Mouse (Mus musculus) liver, adult (tissue): Measurements from ENCODE around the gene Kif21a.

ENCODE experiments used
- GATA4 ChIP-seq: IDR thresholded peaks from 2 replicates; pipeline ENCODE4 v1.6.1; 2014; ENCODE audit warnings: mild to moderate bottlenecking, low read length; ENCODE audit not compliant: insufficient replicate concordance

Gene Kif21a

DNA sequence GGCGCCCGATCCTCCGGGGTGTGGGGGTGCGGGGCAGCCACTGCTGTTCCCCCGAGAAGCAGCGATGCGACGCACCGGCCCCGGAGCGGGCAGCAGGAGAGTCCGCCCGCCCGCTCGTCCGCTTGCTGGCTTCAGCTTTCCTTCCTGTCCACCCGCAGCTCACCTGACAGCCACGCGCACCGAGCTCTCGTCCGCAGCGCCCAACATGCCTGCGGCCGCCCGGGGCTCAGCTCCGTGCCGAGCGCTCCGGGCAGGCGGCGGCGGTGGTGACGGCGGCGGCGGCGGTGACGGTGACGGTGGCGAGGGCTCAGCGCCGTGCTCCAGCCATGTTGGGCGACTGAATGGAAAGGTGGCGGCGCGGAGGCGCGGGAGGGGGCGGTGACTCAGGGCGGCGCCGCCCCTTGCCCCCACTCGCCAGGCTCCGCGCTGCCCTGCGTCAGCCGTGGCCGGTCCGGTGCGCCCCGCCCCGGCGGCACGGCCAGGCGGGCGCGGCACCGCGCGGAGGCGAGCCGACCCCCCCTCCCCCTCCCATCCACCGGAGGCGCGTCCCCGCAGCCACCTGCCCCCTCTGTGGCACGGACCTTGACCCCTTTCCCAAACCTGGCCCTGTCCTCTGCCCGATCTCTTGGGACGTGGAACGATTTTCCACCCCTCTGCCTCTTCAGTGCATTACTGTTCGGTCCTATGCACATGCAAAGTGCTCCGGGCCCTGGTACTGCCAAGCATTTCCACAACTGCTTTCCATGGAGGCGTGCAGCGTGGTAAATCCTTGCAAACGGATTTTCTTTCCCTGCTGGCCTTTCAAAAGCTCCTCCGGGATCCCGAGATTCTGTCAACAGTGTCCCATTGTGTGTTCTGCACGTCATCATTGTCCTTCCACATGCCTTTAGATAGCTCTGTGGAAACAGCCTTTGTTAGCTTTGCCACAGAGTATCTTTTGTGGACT, at the start of gene Kif21a:
TSS of gene Kif21a (minus strand) at position 453 of the 946 bp plus-strand sequence.
- no peak for TF ChIP-seq GATA4

DNA sequence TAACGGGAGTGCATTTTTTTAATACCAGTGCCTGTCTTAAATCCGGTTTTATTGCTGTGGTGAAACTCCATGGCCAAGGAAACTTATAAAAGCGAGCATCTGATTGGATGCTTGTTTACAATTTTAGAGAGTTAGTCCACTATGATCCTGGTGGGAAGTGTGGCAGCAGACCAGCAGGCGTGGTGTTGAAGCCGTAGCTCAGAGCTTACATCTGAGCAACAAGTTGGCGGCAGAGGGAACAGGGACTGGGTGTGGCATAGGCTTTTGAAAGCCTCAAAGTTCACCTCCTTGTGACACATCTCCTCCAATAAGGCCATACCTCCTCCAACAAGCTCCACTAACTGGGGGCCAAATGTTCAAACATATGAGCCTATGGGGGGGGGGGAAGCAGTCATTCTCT, 46.9 kb upstream of the Kif21a start:
- no peak for TF ChIP-seq GATA4

DNA sequence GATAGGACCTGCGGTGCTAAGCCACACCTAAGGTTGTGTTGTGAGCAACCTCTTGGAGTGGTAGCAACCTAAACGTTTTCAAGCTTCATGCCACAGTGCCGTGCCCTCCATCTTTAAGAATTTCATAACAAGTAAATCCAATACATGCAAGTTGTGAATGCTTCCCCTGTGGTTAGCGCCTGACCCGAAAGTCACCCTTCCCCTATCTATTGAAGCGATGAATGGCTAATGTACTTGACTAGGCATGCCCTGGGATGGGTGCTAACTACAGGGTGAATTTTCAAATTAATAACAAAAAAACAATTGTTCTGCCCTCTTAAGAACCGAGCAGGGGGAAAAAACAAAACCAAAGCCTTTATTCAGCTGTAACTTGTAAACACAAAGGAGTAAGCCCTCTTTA, 39.7 kb upstream of the Kif21a start:
- no peak for TF ChIP-seq GATA4

DNA sequence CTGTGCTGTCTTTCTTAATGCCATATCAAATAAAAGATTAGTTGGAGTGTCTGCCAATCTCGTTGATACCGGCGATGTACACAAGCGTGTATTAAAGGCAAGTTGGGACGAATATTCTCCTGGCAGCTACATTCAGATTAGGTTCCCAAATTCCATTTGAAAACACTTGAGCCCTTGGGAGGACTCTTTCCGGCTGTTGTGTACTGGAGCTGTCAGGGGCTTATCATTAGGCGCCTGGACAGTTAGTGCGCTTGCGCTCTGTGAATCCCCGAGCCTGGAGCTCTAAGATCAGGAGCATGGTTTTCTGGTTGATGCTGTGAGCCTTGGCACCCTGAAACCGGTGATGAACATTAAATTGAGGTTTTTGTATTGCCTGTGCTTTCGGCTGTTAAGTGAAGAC, 38.3 kb upstream of the Kif21a start:
- TF ChIP-seq GATA4, result no peak

DNA sequence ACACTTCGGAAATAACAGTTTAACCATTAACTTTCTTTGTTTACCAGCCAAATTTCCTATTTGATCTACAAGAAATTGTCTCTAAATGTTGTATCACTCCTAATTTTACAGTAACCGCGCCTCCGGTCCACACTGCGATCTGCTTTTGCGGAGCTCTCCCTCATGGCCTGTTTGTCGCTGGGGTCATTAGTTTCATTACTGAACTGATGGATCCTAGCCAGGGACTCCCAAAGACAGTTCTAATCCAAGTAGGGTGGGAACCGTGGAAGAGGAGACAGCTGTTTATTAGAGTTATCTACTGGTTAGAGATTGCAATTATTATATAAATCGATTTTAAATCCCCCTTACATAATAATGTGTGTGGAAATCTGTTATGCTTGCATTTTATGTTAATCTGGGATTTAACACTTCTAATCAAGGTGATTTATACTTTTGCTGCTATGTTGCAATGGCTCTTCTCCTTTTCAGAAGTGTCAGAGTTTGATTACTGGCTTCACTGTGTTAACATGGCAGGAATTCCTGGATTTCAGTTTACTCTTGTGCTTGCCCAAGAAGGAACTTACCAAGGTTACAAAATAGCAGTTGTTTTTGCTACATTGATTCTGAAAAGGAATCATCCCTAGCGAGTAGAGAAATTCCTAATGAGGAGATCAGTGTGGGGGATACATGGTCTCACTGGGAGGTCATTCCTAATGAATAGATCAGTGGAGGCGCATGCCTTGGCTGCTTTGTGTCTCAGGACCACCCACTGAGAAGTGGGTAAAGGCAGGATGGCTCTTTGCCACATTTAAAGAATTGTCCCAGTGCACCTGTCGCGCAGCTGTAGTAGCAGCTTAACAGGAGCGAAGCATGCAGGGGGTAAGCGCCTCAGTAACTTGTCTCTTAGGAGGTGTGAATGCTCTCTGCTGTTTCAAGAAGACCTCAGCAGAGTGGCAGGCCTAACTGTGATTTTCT, 28.0 kb upstream of the Kif21a start:
- TF ChIP-seq GATA4, result no peak

DNA sequence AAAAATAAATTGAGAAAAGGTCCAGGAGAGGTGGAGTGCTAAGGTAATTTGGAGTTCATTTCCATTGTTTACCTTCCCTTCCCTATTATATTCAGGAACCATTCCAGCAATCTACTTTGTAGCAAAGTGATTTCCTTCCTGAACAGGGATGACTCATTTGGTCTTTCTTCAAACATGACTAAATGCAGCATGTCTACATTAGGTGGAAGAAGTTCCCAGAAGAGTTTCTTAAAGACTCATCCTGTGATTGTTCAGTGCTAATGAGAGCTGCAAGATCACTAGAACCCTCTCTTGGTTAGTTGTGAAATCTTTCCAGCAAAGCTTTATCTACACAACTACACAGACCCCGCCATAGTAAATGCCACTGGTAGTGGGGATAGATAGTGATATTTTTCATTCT, 22.7 kb upstream of the Kif21a start:
- no peak for TF ChIP-seq GATA4

DNA sequence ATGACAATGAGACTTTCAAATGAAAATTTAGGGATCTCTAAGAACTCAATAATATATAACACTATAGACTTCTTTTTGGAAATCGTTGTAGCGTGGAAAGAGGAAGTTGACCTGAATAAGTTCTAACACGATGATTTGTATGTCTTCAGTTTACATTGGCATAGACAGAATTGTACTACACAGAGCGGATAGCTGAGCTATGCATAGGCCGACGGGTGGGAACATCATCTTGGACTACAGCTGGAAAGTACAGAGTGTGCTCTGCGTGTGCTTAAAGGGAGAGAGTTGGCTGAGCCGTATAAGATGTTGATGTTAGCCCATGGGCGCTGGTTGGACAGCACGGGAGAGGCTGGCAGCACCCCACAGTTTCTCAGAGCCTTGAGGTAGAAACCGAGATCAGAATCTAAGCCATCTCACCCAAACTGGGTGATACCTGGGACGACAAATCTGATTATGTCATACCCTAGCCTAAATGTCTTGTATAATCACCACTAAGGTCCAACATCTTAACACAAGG, 14.6 kb upstream of the Kif21a start:
- no peak for TF ChIP-seq GATA4

DNA sequence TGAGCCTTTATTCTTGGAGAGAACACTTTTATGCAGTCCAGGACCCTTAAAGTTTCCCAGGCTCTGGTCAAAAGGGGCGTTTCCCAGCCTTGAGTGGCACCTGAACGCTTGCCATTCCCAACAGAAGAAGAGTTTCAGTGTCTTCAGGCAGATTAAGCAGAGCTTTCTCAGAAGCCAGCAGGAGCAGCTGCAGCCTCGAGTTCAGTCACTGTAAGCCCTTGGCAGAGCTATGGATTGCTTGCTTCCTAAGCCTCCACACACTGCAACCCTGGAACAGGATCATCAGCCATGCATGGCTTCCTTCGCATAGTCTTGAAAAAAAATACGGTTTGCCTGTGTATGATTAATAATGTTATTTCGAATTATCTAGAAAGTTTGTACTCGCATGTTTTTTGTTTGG, 14.1 kb upstream of the Kif21a start:
- no peak for TF ChIP-seq GATA4

DNA sequence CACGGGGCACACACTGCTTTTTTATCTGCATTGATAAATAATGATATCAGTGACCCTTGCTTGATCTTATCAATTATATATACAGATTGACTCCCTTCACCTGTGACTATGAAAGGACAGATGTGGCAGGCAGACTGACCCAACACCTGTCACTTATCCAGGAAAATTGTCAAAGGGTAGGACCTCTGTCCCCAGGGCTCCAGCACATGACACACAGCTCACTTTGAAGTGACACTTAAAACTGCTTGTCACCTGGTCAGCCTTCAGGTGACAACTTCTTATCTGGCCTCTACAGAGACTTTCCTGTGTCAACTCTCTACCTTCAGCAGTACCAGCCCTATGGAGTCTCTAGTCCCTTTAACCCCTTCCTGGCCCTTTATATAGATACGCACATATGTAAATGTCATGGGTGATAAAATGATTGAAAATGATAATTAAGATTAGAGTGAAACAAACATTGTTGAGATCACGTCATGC, 7.2 kb upstream of the Kif21a start:
- no peak for TF ChIP-seq GATA4

DNA sequence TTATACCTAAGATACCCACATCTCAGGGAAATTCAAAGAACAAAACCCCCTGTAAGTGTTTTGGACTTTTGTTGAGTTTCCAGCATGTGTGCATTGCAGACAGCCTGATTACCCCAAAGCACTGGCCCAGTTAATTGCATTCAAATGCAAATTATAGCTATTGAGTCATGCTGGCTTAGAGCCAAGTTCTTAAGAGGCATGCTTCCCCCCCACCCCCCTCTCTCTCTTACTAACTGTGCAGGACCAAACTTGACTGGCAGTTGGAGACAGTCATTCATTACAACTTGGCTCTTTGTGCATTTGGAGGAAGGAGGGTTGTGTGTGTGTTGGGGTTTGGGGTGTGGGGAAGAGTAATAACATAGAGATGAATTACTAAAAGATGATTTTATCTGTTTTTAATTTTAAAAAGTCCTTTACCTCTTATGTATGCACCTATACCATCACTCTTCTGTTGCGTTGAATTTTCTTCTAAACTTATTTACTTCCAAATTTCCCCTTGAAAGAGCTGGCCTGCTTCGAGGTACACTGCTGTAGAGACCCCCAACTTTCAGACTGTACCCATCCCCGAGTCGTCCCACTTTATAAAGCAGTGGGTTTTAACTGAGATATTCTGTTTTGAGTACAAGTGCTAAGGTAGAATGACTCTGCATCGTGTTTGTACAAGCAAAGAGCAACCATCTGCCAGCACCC, 6.6 kb upstream of the Kif21a start:
- TF ChIP-seq GATA4, result no peak

DNA sequence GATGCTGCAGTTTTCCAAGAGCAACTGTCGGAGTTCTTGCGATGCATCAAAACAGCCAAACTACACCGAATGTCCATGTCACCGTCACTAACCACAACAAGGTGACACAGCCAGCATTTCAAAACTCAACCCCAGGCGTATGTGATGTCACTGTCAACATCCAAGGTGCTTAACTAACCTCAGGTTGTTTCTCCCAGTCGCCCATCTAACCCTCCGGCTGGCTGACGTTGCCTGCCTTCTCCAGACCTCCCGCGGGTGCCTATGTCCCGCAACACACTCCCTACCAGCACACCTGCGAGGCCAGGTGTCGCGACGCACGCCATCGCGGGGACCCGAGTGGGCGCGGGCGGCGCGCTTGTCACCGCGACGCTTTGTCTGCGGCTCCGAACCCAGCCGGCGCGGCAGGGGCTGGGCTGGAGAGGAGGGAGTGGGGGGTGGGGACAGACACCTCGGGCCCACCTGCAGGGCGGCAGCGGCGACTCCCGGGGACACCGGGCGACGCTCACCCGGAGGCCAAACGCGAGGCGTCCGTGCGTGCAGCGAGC, 725 bp downstream of the Kif21a start:
- TF ChIP-seq GATA4, result no peak

DNA sequence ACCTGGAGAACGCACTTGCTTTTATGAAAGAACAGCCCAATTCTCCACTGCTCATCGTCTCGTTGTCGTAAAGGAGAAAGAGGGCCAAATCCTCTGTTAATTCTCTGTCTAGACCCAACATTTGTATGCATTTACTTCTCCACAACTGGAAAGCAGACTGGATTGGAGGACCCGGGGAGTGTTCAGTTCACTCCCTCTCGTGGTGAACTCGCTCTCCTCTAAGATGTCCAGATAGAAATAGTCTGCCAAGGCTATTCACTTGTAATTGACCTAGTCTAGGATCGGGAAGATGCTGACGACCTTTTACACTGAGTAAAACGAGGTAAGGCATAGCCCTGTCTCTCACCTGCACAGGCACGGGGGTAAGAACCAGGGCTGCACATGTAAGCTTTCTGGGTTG, 2.1 kb downstream of the Kif21a start:
- TF ChIP-seq GATA4, result no peak

DNA sequence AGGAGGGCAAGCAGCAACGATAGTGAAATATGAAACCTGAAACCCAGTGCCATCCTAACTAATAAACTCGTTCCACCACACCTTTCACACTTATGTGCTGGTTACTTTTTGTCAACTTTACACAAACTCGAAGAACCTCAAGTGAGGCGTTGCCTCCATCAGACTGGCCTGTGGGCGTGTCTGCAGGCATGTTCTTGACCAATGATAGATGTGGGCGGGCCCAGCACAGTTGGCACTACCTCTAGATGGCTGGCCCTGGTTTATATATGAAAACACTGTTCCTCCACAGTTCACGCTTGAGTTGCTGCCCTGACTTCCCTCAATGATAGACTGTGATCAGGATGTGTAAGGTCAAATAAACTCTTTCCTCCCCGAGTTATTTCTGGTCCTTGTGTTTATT, 3.2 kb downstream of the Kif21a start:
- TF ChIP-seq GATA4, result no peak

DNA sequence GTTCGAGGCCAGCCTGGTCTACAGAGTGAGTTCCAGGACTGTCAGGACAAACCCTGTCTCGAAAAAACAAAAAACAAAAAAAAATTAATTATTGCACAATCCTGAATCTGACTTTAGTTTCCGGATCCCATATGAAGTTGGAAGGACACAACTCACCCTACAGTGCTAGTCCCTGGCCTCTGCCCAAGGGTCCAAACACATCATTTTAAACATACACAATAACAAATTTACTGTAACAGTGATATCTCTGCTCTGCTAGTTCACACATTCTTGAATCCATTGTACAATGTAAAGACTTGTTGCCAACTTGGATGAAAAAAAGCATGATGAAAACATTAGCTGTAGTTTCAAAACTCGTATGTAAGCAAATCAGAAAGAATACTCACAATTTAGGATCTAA, 6.5 kb downstream of the Kif21a start:
- no peak for TF ChIP-seq GATA4

DNA sequence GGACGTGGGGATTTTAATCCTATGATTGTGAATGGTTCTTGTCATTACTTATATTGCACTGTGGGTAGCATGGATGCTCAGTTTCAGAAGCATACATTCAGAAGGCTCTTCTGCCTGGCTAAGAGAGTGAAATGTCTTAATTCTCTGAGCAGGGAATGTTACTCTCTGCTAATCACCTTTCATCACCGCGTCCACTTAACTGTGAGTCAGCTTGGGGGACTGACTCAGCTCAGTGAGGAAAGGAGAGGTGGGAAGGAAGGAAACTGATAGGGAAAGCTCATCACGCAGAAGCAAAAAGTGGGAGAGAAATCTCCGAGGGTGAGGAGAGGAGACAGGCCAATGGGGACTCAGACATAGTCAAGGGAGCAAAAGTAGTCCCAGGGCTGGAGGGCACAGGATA, 10.9 kb downstream of the Kif21a start:
- TF ChIP-seq GATA4, result no peak
